Mouse (Mus musculus): Measurements from ENCODE around the gene Gm21586.
"Not testable (repeated sequence)": the region's sequence is repeated elsewhere in the genome, so short reads cannot be mapped to it uniquely, and the experiment has no call there.

The Gm21586 gene

DNA sequence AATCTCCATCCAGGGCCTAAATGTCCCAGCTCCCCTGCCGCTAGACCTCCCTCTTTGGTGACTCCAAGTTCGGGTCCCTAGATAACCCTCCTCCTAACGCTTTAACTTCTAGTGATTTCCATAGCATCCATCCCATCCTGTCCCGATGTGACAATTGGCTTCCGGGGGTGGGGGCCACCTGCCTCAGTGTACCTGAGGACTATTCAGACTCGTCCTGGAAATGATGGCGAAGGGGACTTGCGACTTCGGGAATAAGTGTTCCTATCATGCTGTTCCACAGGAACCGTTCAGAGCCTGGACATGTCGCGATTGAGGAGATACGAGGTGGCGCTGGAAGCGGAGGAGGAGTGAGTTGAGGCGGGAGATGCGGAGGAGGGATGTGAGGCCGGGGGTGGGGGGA lies at the start of gene Gm21586:
Gm21586 (plus strand) TSS at position 301 of the 400 bp plus-strand sequence.
- DNase-seq: not testable (repeated sequence)

DNA sequence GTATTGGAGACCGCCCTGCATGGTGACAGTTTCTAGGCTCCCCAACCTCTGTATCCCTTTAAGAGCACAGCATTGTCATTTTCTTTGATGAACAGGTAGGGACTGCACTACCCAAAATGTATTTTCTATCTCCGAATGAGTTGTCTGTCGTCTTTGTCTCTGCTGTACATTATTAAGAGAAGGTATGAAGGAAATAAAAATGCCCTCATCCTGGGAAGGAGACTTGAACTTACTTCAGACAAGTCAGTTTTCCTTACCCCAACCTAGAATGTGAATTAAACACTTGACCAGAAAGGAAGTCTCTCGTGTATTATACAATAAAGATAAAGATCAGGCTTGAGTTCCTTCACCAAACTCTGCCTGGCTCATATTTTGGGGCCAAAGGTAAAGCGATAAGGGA lies 27.3 kb downstream of the Gm21586 start, which contains the start of gene Gm2163:
Gm2163 (plus strand) TSS at position 301 of the 400 bp plus-strand sequence.
- not testable (repeated sequence) for DNase-seq
